Mouse (Mus musculus) midbrain, embryonic 13.5 days (tissue): ENCODE measurements around the gene Lsamp. TPM values are rescaled to one million over a fixed set of nuclear protein-coding genes. Genes with fewer than 3 reads are reported as not detected.
A peak's percentile ranks its signal among the peaks of the same experiment; 100 is the strongest.
"Not testable (repeated sequence)": the region's sequence is repeated elsewhere in the genome, so short reads cannot be mapped to it uniquely, and the experiment has no call there.

Experiments used
- ATAC-seq: fragments of 200-750 bp; cut with Nextera tagmentation; 2 replicates; pipeline ENCODE4 v1.8.0; 2017; ENCODE audit warnings: mild to moderate bottlenecking, moderate TSS enrichment, moderate library complexity
- H3K27ac ChIP-seq: fragments of 300-500 bp; sonication (generic); 2 replicates; pipeline ENCODE4 v1.5.1; 2015; ENCODE audit warnings: inconsistent platforms, mild to moderate bottlenecking, moderate library complexity
- H3K27me3 ChIP-seq: fragments of 300-500 bp; sonication (generic); 2 replicates; pipeline ENCODE4 v1.6.1; 2015; ENCODE audit warnings: mild to moderate bottlenecking, inconsistent platforms
- H3K36me3 ChIP-seq: fragments of 300-500 bp; sonication (generic); 2 replicates; pipeline ENCODE4 v1.6.1; 2015; ENCODE audit warnings: mild to moderate bottlenecking, inconsistent platforms
- H3K4me1 ChIP-seq: fragments of 300-500 bp; sonication (generic); replicated peaks from 2 replicates; pipeline ENCODE4 v1.6.1; 2015; ENCODE audit warnings: inconsistent platforms
- H3K4me2 ChIP-seq: fragments of 300-500 bp; sonication (generic); replicated peaks from 2 replicates; pipeline ENCODE4 v1.6.1; 2015; ENCODE audit warnings: moderate library complexity, mild to moderate bottlenecking, inconsistent platforms
- H3K4me3 ChIP-seq: fragments of 300-500 bp; sonication (generic); replicated peaks from 2 replicates; pipeline ENCODE4 v1.5.1; 2015; ENCODE audit warnings: mild to moderate bottlenecking, inconsistent platforms
- H3K9ac ChIP-seq: fragments of 300-500 bp; sonication (generic); replicated peaks from 2 replicates; pipeline ENCODE4 v1.6.1; 2015; ENCODE audit warnings: mild to moderate bottlenecking, inconsistent platforms
- H3K9me3 ChIP-seq: fragments of 300-500 bp; sonication (generic); 2 replicates; pipeline ENCODE4 v1.6.1; 2016; ENCODE audit warnings: mild to moderate bottlenecking, inconsistent platforms
- WGBS: fragments of 180-500 bp; shearing (Covaris S2); methylation state at CpG from one replicate; pipeline ENCODE4 v1.1.7; 2015; 5-methylcytosine and 5-hydroxymethylcytosine counted together
- polyA plus RNA-seq: library from polyadenylated mRNA; unstranded; fragments of >200 nt; fragmentation: Nextera tagmentation; extraction: Ambion mirVana; gene quantifications from 2 replicates; pipeline ENCODE4 v1.2.1, GENCODE M21; 2015

Gene Lsamp
- polyA plus RNA-seq, 1 experiment from 2014 or later, result 66.7 TPM

- Histone ChIP-seq H3K4me3 (no peak overlapping the region), H3K27me3 (no peaks in the 10 kb centered on the region), H3K36me3 (no peaks in the 10 kb centered on the region), H3K4me2 (no peak overlapping the region), H3K9me3 (no peaks in the 10 kb centered on the region), H3K9ac (no peak overlapping the region), H3K27ac (no peak overlapping the region), H3K4me1 (no peaks in the 10 kb centered on the region; the same call in 1 of the 2 replicates)
- WGBS, result 37% methylated on average over 1 of the region's 1 CpGs
- no peak for ATAC-seq
These were observed 552.6 kb downstream of the Lsamp start for GRCm38 (mm10) chr16:40536754-40537153.

DNA sequence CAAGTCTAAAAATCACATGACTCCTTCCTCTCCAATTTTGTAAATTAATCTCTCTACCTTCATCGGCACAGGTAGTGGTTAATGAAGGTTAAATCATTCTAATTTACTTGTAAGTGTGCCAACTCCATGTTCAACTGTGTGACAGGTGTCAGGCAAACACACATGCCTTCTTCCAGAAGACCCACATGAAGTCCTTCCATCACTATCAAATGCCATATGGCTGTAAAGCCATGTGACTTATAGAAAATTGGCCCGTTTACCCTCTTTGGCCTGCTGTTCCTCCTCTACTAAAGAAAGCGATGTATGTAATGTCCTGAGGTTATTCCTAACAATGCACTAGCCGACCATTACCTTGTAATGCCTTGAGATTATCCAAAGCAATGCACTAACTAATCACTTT is 565.5 kb downstream of the Lsamp start:
- Histone ChIP-seq H3K27ac (no peak overlapping the region), H3K4me3 (no peak overlapping the region), H3K4me2 (no peak overlapping the region), H3K36me3 (no peaks in the 10 kb centered on the region), H3K9ac (no peak overlapping the region), H3K9me3 (no peaks in the 10 kb centered on the region), H3K4me1 (0 out of 2 replicates have a peak, but pooled peaks cover 5% of the 10 kb centered on the region), H3K27me3 (no peaks in the 10 kb centered on the region)
- WGBS, result 90% methylated on average over 4 of the region's 4 CpGs
- ATAC-seq, result no peak

DNA sequence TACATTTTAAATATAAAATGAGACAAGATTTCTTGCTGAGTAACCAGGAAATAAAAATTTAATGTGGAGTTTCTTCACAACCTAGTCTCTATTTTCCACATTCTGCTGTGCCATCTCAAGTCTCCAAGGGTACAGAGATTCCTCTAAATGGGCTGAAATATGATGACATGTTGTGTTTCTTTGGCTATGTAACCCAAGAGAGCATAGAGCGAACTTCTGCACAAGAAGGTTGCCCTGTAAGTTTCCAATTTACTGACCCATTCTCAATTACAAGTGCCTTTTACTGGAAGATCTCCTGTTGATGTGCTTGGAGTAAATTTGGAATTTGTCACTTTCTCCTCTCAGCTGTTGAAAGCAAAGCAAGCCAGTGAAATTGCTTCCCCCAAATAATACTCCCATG is 571.4 kb downstream of the Lsamp start:
- no peak overlapping the region for H3K4me3 ChIP-seq

DNA sequence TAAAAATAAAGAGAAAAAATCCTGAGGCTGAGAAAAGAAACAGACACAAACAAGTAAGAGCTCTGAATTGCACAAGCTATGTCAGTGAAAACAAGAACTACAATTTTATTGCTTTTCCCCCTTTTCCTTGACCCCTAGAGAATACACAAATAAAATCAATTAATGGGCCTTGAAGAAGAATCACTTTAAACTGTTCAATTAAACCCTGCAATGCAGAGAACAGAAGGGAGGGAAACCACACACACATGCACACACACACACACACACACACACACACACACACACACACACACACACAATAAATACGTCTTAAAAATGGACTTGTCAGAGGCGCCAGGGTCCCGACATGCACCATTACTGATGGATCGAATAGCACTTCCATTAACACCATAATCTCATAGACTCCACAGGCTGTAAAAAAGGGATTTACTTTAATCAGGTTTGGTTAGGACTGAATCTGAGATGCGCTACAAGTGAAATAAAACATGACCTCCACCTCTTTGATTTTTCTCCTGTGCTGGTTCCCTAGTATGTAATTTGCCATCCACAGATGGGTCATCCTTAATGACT is 573.6 kb downstream of the Lsamp start:
- H3K4me3 ChIP-seq, result no peak overlapping the region
- no peak overlapping the region for H3K4me2 ChIP-seq
- 58% methylated on average over 5 of the region's 5 CpGs for WGBS
- no peak overlapping the region for H3K9ac ChIP-seq
- ATAC-seq, result no peak
- no peaks in the 10 kb centered on the region for H3K36me3 ChIP-seq
- H3K9me3 ChIP-seq, result no peaks in the 10 kb centered on the region
- H3K27ac ChIP-seq, result no peak overlapping the region
- 0 out of 2 replicates have a peak, but pooled peaks cover 4% of the 10 kb centered on the region for H3K4me1 ChIP-seq
- no peaks in the 10 kb centered on the region for H3K27me3 ChIP-seq

More for the DNA sequence above, 571.4 kb downstream of the Lsamp start:
- 0 out of 2 replicates have a peak, but pooled peaks cover 5% of the 10 kb centered on the region for H3K4me1 ChIP-seq
- no peak for ATAC-seq
- no peaks in the 10 kb centered on the region for H3K9me3 ChIP-seq
- H3K9ac ChIP-seq, result no peak overlapping the region
- WGBS, result 98% methylated on average over 1 of the region's 1 CpGs
- H3K36me3 ChIP-seq, result no peaks in the 10 kb centered on the region
- no peak overlapping the region for H3K27ac ChIP-seq
- no peaks in the 10 kb centered on the region for H3K27me3 ChIP-seq
- no peak overlapping the region for H3K4me2 ChIP-seq

DNA sequence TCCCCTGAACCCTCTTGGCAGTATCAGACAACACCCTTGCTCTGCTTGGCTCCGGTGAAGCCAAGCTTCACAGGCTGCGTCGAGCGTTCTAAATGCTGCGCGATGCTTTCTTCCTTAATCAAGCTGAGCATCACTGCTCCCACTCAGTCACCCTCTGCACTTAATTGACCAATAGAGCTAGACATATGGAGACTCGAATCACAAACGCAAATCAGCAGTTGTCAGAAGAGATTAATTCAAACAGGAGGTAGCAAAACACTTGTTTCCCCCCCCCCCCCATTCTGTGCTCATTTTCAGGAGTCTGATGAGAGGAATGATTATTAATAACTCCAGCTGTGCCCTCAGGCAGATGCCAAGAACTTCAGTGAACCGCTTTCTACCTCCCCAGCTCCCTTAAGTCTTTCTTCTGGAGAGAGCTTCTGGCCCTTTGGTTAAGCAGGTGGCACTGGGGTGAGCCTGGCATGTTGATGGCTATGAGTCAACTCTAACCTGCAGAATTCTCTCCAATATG is 583.3 kb downstream of the Lsamp start:
- ATAC-seq, result 0 out of 2 replicates have a peak, but pooled peaks have one; percentile 58
- no peak overlapping the region for H3K9ac ChIP-seq
- peaks cover 5% of the 10 kb centered on the region; the same call in 1 of the 2 replicates for H3K4me1 ChIP-seq
- no peak overlapping the region for H3K4me3 ChIP-seq
- WGBS, result 64% methylated on average over 9 of the region's 9 CpGs
- no peaks in the 10 kb centered on the region for H3K36me3 ChIP-seq
- no peaks in the 10 kb centered on the region for H3K27me3 ChIP-seq
- no peak overlapping the region for H3K4me2 ChIP-seq
- H3K9me3 ChIP-seq, result no peaks in the 10 kb centered on the region
- H3K27ac ChIP-seq, result no peak overlapping the region

GRCm38 (mm10) chr16:40572085-40572745 is 588.1 kb downstream of the Lsamp start:
- Histone ChIP-seq H3K36me3 (no peaks in the 10 kb centered on the region), H3K9ac (no peak overlapping the region), H3K4me1 (peaks cover 5% of the 10 kb centered on the region; the same call in 1 of the 2 replicates), H3K27ac (no peak overlapping the region), H3K4me3 (no peak overlapping the region), H3K9me3 (no peaks in the 10 kb centered on the region), H3K27me3 (no peaks in the 10 kb centered on the region), H3K4me2 (no peak overlapping the region)
- no peak for ATAC-seq
- 88% methylated on average over 12 of the region's 12 CpGs for WGBS

DNA sequence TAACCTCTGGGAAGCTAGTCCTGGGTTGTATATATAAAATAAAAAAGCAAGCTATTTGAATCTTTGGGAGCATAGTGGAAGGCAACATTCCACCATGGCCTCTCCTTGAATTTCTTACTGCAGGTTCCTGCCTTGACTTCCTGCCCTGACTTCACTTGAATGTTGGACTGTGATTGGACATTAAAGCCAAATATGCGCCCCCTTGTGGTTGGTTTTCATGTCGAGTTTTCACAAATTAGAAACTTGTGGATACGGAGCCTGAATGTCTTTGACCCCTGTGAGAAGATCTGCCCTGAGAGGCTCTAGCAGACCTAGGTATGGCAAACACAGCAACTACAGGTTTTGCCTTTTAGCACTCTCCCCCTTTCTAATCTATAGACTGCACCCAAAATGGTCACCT is 597.9 kb downstream of the Lsamp start:
- H3K36me3 ChIP-seq, result no peaks in the 10 kb centered on the region
- H3K27me3 ChIP-seq, result no peaks in the 10 kb centered on the region
- ATAC-seq, result no peak
- H3K9ac ChIP-seq, result no peak overlapping the region
- no peaks in the 10 kb centered on the region for H3K9me3 ChIP-seq
- no peak overlapping the region for H3K4me2 ChIP-seq
- no peaks in the 10 kb centered on the region for H3K4me1 ChIP-seq
- no peak overlapping the region for H3K4me3 ChIP-seq
- 79% methylated on average over 3 of the region's 3 CpGs for WGBS
- H3K27ac ChIP-seq, result no peak overlapping the region

DNA sequence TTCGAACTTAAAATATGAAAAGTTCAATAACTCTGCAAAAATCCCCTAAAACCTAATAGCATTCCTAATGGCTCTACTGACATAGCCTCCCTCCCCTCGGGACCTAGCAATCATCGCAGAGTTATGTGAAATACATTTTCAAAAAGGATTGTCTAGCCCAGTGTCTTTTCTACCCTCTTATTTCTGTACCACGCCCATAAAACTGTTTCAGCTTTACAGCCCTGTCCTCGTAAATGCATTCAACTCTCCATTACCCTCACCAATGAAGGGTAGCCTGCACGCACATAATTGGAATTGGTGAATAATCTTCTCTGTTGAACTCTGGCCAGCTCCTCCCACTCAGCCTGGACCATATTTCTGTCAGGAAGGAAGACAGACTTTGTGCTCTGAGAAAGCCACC is 609.0 kb downstream of the Lsamp start:
- H3K4me2 ChIP-seq, result no peak overlapping the region
- WGBS, result 76% methylated on average over 6 of the region's 6 CpGs
- no peaks in the 10 kb centered on the region for H3K27me3 ChIP-seq

DNA sequence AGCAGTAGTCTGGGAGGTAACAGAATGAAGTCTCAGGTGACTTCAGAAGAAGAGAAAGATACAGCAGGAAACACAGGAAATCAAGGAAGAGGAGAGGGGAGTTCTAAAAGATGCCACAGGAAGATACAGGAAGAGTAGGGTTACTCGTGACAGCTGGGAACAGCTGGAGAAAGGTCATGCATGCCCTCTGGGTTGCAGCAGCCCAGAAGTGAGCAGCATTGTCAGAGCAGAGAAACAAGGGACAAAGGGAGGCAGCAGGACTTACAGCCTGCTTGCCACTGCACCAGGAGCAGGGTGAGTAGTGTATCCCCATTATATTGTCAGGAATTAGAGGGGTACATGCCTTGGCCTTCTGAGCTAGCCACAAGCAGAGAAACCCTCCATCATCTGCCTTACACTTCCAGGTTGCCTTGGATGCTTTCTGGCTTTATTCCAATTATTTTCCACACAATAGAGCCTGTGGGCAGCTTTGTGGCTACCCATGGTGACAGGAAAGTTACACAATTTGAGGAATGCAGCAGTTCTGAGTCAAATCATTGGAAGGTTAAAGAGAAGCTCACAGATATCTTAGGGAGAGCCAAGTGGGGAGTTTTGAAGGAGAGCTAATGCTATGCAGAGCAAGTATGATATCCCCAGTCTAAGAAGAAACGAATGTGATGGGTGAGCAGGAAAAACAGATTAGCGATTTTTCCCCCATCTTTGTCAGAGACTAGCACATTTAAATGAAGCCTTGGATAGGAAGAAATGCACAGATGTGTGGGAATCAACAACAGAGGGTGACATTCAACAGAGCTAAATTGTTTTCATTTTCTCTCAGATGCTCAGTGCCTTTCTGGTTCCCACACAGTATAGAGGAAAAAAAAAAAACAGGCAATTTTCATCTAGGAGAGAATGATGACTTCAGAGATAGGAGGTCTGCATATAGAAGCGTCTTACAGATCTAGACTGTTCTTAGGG is 617.5 kb downstream of the Lsamp start:
- ATAC-seq, result peak; percentile 71
- no peaks in the 10 kb centered on the region for H3K27me3 ChIP-seq
- no peaks in the 10 kb centered on the region for H3K36me3 ChIP-seq
- no peak overlapping the region for H3K4me2 ChIP-seq
- no peak overlapping the region for H3K9ac ChIP-seq
- no peak overlapping the region for H3K4me3 ChIP-seq
- WGBS, result 31% methylated on average over 4 of the region's 4 CpGs
- peaks cover 19% of the 10 kb centered on the region for H3K4me1 ChIP-seq
- no peaks in the 10 kb centered on the region for H3K9me3 ChIP-seq
- no peak overlapping the region for H3K27ac ChIP-seq

More for the DNA sequence above, 609.0 kb downstream of the Lsamp start:
- no peak overlapping the region for H3K27ac ChIP-seq
- no peaks in the 10 kb centered on the region for H3K9me3 ChIP-seq
- 0 out of 2 replicates have a peak, but pooled peaks cover 4% of the 10 kb centered on the region for H3K4me1 ChIP-seq
- H3K36me3 ChIP-seq, result no peaks in the 10 kb centered on the region
- ATAC-seq, result no peak
- H3K4me3 ChIP-seq, result no peak overlapping the region
- H3K9ac ChIP-seq, result no peak overlapping the region

DNA sequence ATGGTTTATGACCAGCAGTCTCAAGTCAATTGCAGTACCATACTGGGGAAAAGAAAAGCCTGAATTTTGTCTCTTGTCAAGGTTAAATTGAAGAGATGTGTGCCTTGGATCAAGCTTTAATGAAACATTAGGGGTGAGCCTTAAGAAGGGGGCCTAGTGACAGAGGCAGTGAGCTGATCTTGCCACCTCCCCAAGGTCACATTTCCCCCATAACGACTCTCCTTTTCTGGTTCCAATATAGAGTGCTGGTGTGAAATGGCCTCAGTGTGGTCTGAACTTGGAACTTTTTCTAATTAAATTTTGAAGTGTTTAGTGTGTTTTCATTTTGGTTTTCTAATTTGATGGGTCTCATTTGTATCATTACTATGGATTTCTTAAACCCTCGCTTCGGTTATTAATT is 623.3 kb downstream of the Lsamp start:
- WGBS, result 96% methylated on average over 3 of the region's 3 CpGs
- no peaks in the 10 kb centered on the region for H3K27me3 ChIP-seq

DNA sequence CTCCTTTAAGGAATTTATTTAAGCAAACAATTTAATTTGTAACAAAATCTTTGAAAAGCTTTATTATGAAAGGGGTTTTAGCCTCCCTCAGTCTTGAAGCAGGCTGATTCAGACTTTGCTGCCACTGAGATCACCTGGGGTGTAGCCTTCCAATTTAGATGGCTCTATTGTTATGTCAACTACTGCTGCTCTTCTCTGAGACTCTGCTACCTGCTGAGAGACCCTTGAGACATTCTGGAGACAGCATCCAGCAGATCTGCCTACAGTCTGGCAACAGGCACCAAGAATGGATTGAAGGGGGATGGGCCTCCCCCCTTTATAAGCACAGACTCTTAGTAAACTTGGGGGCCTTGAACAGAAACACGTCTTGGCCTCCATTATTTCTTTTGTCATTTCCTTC is 632.5 kb downstream of the Lsamp start:
- H3K4me3 ChIP-seq, H3K9ac ChIP-seq, H3K9me3 ChIP-seq, H3K27ac ChIP-seq, H3K27me3 ChIP-seq, H3K36me3 ChIP-seq, H3K4me2 ChIP-seq, ATAC-seq, H3K4me1 ChIP-seq: not testable (repeated sequence)
- WGBS, result 5% methylated on average over 1 of the region's 1 CpGs

More for the DNA sequence above, 623.3 kb downstream of the Lsamp start:
- no peak overlapping the region for H3K9ac ChIP-seq
- H3K27ac ChIP-seq, result no peak overlapping the region
- ATAC-seq, result no peak
- 0 out of 2 replicates have a peak, but pooled peaks cover 6% of the 10 kb centered on the region for H3K4me1 ChIP-seq
- H3K36me3 ChIP-seq, result no peaks in the 10 kb centered on the region
- no peak overlapping the region for H3K4me2 ChIP-seq
- no peak overlapping the region for H3K4me3 ChIP-seq
- H3K9me3 ChIP-seq, result no peaks in the 10 kb centered on the region

DNA sequence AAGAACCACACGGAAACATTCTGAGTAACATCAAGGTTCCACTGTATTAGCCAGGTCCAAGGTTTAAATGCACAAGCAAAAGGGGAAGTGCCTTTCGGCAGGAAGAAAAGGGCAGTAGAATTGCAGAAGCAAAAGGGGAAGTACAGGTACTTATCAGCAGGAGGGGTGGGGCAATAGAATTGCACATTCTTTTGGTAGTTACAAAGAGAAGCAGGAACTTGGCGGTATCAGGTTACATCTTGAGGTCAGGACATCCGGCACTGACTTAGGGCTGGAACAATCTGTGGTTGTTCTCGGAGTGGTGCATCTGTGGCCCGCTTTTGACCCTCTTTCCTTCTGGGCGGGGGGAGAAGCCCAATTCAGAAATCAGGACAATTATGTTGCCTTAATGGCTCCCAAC is 636.9 kb downstream of the Lsamp start:
- ATAC-seq, result not testable (repeated sequence)

More for the DNA sequence above, 636.9 kb downstream of the Lsamp start:
- H3K4me3 ChIP-seq, H3K4me1 ChIP-seq, H3K4me2 ChIP-seq, H3K27me3 ChIP-seq, H3K36me3 ChIP-seq, H3K9ac ChIP-seq, H3K9me3 ChIP-seq, H3K27ac ChIP-seq: not testable (repeated sequence)
- WGBS, result 82% methylated on average over 7 of the region's 7 CpGs
